Mouse (Mus musculus) stomach, embryonic 16.5 days (tissue): Measurements from ENCODE around the gene Myo1a. TPM values are rescaled to one million over a fixed set of nuclear protein-coding genes. Genes with fewer than 3 reads are reported as not detected.
A peak's percentile ranks its signal among the peaks of the same experiment; 100 is the strongest.

Source experiments
- ATAC-seq: fragments of 200-750 bp; cut with Nextera tagmentation; 2 replicates; pipeline ENCODE4 v1.8.0; 2017; ENCODE audit warnings: moderate number of reproducible peaks, moderate TSS enrichment; ENCODE audit not compliant: insufficient read depth, low FRiP score
- H3K27ac ChIP-seq: fragments of 300-500 bp; sonication (generic); 2 replicates; pipeline ENCODE4 v1.5.1; 2014; ENCODE audit warnings: low read length
- H3K27me3 ChIP-seq: fragments of 300-500 bp; sonication (generic); 2 replicates; pipeline ENCODE4 v1.6.1; 2014; ENCODE audit warnings: low read length, control low read depth, mixed read lengths; ENCODE audit not compliant: control insufficient read depth, insufficient read depth
- H3K36me3 ChIP-seq: fragments of 300-500 bp; sonication (generic); 2 replicates; pipeline ENCODE4 v1.6.1; 2014; ENCODE audit warnings: low read length; ENCODE audit not compliant: control insufficient read depth, insufficient read depth
- H3K4me1 ChIP-seq: fragments of 300-500 bp; sonication (generic); 2 replicates; pipeline ENCODE4 v1.6.1; 2014; ENCODE audit warnings: low read length, control low read depth, mixed read lengths; ENCODE audit not compliant: control insufficient read depth, insufficient read depth
- H3K4me2 ChIP-seq: fragments of 300-500 bp; sonication (generic); 2 replicates; pipeline ENCODE4 v1.6.1; 2014; ENCODE audit warnings: low read depth, low read length, mixed read lengths
- H3K4me3 ChIP-seq: fragments of 300-500 bp; sonication (generic); replicated peaks from 2 replicates; pipeline ENCODE4 v1.5.1; 2014; ENCODE audit warnings: mild to moderate bottlenecking, low read length
- H3K9ac ChIP-seq: fragments of 300-500 bp; sonication (generic); 2 replicates; pipeline ENCODE4 v1.6.1; 2014; ENCODE audit warnings: low read length
- H3K9me3 ChIP-seq: fragments of 300-500 bp; sonication (generic); replicated peaks from 2 replicates; pipeline ENCODE4 v1.6.1; 2016; ENCODE audit warnings: low read length, control low read depth; ENCODE audit not compliant: control insufficient read depth
- WGBS: fragments of 180-500 bp; shearing (Covaris S2); extraction: QIAGEN DNeasy Blood & Tissue Kit; methylation state at CpG from one replicate; pipeline ENCODE4 v1.1.7; 2014; 5-methylcytosine and 5-hydroxymethylcytosine counted together
- polyA plus RNA-seq: library from polyadenylated mRNA; unstranded; fragments of >200 nt; fragmentation: Nextera tagmentation; extraction: Ambion mirVana; gene quantifications from 2 replicates; pipeline ENCODE4 v1.2.1, GENCODE M21; 2015

Gene Myo1a
- polyA plus RNA-seq, 1 experiment from 2014 or later: 24.5 TPM

- H3K4me2 ChIP-seq: no peak overlapping the region
- no peak overlapping the region for H3K9ac ChIP-seq
- ATAC-seq: no peak
- no peaks in the 10 kb centered on the region for H3K4me1 ChIP-seq
- peaks cover 16% of the 10 kb centered on the region for H3K36me3 ChIP-seq
- WGBS: 24% methylated on average over 1 of the region's 1 CpGs
- H3K9me3 ChIP-seq: no peaks in the 10 kb centered on the region
- no peak overlapping the region for H3K4me3 ChIP-seq
- H3K27ac ChIP-seq: no peak overlapping the region
- no peaks in the 10 kb centered on the region for H3K27me3 ChIP-seq
These were observed 13.9 kb upstream of the Myo1a start for GRCm38 (mm10) chr10:127691053-127691452.

GRCm38 (mm10) chr10:127694636-127695035, 10.3 kb upstream of the Myo1a start:
- Histone ChIP-seq H3K36me3 (peaks cover 16% of the 10 kb centered on the region), H3K9ac (no peak overlapping the region), H3K4me1 (no peaks in the 10 kb centered on the region), H3K9me3 (no peaks in the 10 kb centered on the region), H3K4me3 (no peak overlapping the region), H3K27ac (no peak overlapping the region), H3K4me2 (no peak overlapping the region), H3K27me3 (no peaks in the 10 kb centered on the region)
- no peak for ATAC-seq
- 43% methylated on average over 2 of the region's 2 CpGs for WGBS

- no peak overlapping the region for H3K27ac ChIP-seq
- no peaks in the 10 kb centered on the region for H3K9me3 ChIP-seq
- H3K9ac ChIP-seq: no peak overlapping the region
- 90% methylated on average over 7 of the region's 7 CpGs for WGBS
- H3K4me3 ChIP-seq: no peak overlapping the region
- no peak for ATAC-seq
- no peak overlapping the region for H3K4me2 ChIP-seq
- H3K36me3 ChIP-seq: peaks cover 13% of the 10 kb centered on the region
- no peaks in the 10 kb centered on the region for H3K4me1 ChIP-seq
- no peaks in the 10 kb centered on the region for H3K27me3 ChIP-seq
These were observed 9.2 kb upstream of the Myo1a start for GRCm38 (mm10) chr10:127695775-127696174.

GRCm38 (mm10) chr10:127698966-127699365, 6.0 kb upstream of the Myo1a start:
- Histone ChIP-seq H3K4me2 (no peak overlapping the region), H3K36me3 (peaks cover 6% of the 10 kb centered on the region), H3K9ac (no peak overlapping the region), H3K4me3 (no peak overlapping the region), H3K27ac (no peak overlapping the region), H3K27me3 (no peaks in the 10 kb centered on the region), H3K4me1 (no peaks in the 10 kb centered on the region), H3K9me3 (no peaks in the 10 kb centered on the region)
- no peak for ATAC-seq
- 88% methylated on average over 7 of the region's 7 CpGs for WGBS

GRCm38 (mm10) chr10:127703299-127703698, 1.7 kb upstream of the Myo1a start:
- Histone ChIP-seq H3K4me2 (peak overlapping the region; percentile 34; the same call in 1 of the 2 replicates), H3K36me3 (no peaks in the 10 kb centered on the region), H3K9ac (0 out of 2 replicates have a peak overlapping the region, but pooled peaks have one; percentile 6), H3K27ac (no peak overlapping the region), H3K9me3 (no peaks in the 10 kb centered on the region), H3K27me3 (no peaks in the 10 kb centered on the region), H3K4me1 (no peaks in the 10 kb centered on the region), H3K4me3 (peak overlapping the region; percentile 14)
- 32% methylated on average over 4 of the region's 4 CpGs for WGBS
- no peak for ATAC-seq

- peak overlapping the region; percentile 14 for H3K4me3 ChIP-seq
These were observed 677 bp upstream of the Myo1a start for GRCm38 (mm10) chr10:127704293-127704692.

GRCm38 (mm10) chr10:127705783-127706182, 813 bp downstream of the Myo1a start:
- Histone ChIP-seq H3K4me3 (no peak overlapping the region), H3K9me3 (no peaks in the 10 kb centered on the region), H3K9ac (no peak overlapping the region), H3K27ac (no peak overlapping the region), H3K36me3 (no peaks in the 10 kb centered on the region), H3K4me2 (no peak overlapping the region), H3K27me3 (no peaks in the 10 kb centered on the region), H3K4me1 (no peaks in the 10 kb centered on the region)
- no peak for ATAC-seq
- WGBS: 94% methylated on average over 4 of the region's 4 CpGs

More at GRCm38 (mm10) chr10:127704293-127704692, 677 bp upstream of the Myo1a start:
- Histone ChIP-seq H3K27ac (peak overlapping the region; percentile 76), H3K4me1 (no peaks in the 10 kb centered on the region), H3K9me3 (no peaks in the 10 kb centered on the region), H3K27me3 (no peaks in the 10 kb centered on the region), H3K36me3 (no peaks in the 10 kb centered on the region), H3K4me2 (peak overlapping the region; percentile 34; the same call in 1 of the 2 replicates), H3K9ac (no peak overlapping the region; the same call in 1 of the 2 replicates)
- ATAC-seq: peak; percentile 81; the same call in 1 of the 2 replicates
- 41% methylated on average over 2 of the region's 2 CpGs for WGBS

GRCm38 (mm10) chr10:127707721-127708120, 2.8 kb downstream of the Myo1a start:
- Histone ChIP-seq H3K36me3 (no peaks in the 10 kb centered on the region), H3K27ac (no peak overlapping the region), H3K4me1 (no peaks in the 10 kb centered on the region), H3K4me3 (no peak overlapping the region), H3K9ac (no peak overlapping the region), H3K9me3 (no peaks in the 10 kb centered on the region), H3K27me3 (no peaks in the 10 kb centered on the region), H3K4me2 (no peak overlapping the region)
- 72% methylated on average over 7 of the region's 7 CpGs for WGBS
- ATAC-seq: no peak

GRCm38 (mm10) chr10:127708850-127709370, 3.9 kb downstream of the Myo1a start:
- no peaks in the 10 kb centered on the region for H3K4me1 ChIP-seq
- ATAC-seq: no peak
- no peaks in the 10 kb centered on the region for H3K27me3 ChIP-seq
- no peak overlapping the region for H3K4me3 ChIP-seq
- no peaks in the 10 kb centered on the region for H3K36me3 ChIP-seq
- H3K9ac ChIP-seq: no peak overlapping the region
- H3K4me2 ChIP-seq: no peak overlapping the region
- no peak overlapping the region for H3K27ac ChIP-seq
- WGBS: 79% methylated on average over 3 of the region's 3 CpGs
- no peaks in the 10 kb centered on the region for H3K9me3 ChIP-seq
